Mouse (Mus musculus) lung, embryonic 16.5 days (tissue): ENCODE results near the gene Snapin. TPM values are rescaled to one million over a fixed set of nuclear protein-coding genes. Genes with fewer than 3 reads are reported as not detected.

Experiments used
- ATAC-seq: fragments of 200-750 bp; cut with Nextera tagmentation; 2 replicates; pipeline ENCODE4 v1.8.0; 2017; ENCODE audit warnings: low read depth, mild to moderate bottlenecking, moderate library complexity
- H3K27ac ChIP-seq: fragments of 300-500 bp; sonication (generic); 2 replicates; pipeline ENCODE4 v1.5.1; 2014; ENCODE audit warnings: mild to moderate bottlenecking, control low read depth, low read length
- H3K27me3 ChIP-seq: fragments of 300-500 bp; sonication (generic); 2 replicates; pipeline ENCODE4 v1.6.1; 2014; ENCODE audit warnings: low read depth, low read length, mixed read lengths; ENCODE audit not compliant: control insufficient read depth, insufficient read depth
- H3K36me3 ChIP-seq: fragments of 300-500 bp; sonication (generic); 2 replicates; pipeline ENCODE4 v1.6.1; 2014; ENCODE audit warnings: low read length; ENCODE audit not compliant: control insufficient read depth, insufficient read depth
- H3K4me1 ChIP-seq: fragments of 300-500 bp; sonication (generic); replicated peaks from 2 replicates; pipeline ENCODE4 v1.6.1; 2014; ENCODE audit warnings: low read length, mixed read lengths; ENCODE audit not compliant: control insufficient read depth, insufficient read depth
- H3K4me2 ChIP-seq: fragments of 300-500 bp; sonication (generic); 2 replicates; pipeline ENCODE4 v1.6.1; 2014; ENCODE audit warnings: low read depth, low read length, control low read depth
- H3K4me3 ChIP-seq: fragments of 300-500 bp; sonication (generic); 2 replicates; pipeline ENCODE4 v1.5.1; 2014; ENCODE audit warnings: mild to moderate bottlenecking, low read length, control low read depth
- H3K9ac ChIP-seq: fragments of 300-500 bp; sonication (generic); 2 replicates; pipeline ENCODE4 v1.6.1; 2014; ENCODE audit warnings: low read length, control low read depth
- H3K9me3 ChIP-seq: fragments of 300-500 bp; sonication (generic); 2 replicates; pipeline ENCODE4 v1.6.1; 2016; ENCODE audit warnings: low read length; ENCODE audit not compliant: control insufficient read depth
- WGBS: fragments of 180-500 bp; shearing (Covaris S2); extraction: QIAGEN DNeasy Blood & Tissue Kit; methylation state at CpG from one replicate; pipeline ENCODE4 v1.1.7; 2014; 5-methylcytosine and 5-hydroxymethylcytosine counted together
- polyA plus RNA-seq: library from polyadenylated mRNA; unstranded; fragments of >200 nt; fragmentation: Nextera tagmentation; extraction: Ambion mirVana; gene quantifications from 2 replicates; pipeline ENCODE4 v1.2.1, GENCODE M21; 2015

Gene Snapin
- polyA plus RNA-seq, 1 experiment from 2014 or later: 86.4 TPM

DNA sequence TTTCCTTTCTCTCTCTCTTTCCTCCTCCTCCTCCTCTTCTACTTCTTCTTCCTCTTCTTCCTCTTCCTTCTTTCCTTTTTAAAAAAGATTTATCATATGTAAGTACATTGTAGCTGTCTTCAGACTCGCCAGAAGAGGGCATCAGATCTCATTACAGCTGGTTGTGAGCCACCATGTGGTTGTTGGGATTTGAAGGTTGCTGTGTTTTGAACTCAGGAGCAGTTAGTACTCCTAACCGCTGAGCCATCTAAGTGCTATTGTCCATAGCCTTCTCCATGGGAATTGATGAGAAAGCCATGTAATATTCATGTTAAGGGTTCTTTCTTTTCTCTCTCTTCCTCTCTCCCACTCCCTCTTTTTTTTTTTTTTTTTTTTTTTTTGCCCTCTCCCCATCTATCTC, 517 bp upstream of the Snapin start:
- ATAC-seq: no peak
- Histone ChIP-seq H3K4me2 (no peak overlapping the region), H3K4me1 (peaks cover 10% of the 10 kb centered on the region), H3K27me3 (no peaks in the 10 kb centered on the region), H3K27ac (no peak overlapping the region), H3K9ac (no peak overlapping the region), H3K36me3 (peaks cover 27% of the 10 kb centered on the region), H3K9me3 (no peaks in the 10 kb centered on the region), H3K4me3 (no peak overlapping the region)
- 32% methylated on average over 2 of the region's 2 CpGs for WGBS

DNA sequence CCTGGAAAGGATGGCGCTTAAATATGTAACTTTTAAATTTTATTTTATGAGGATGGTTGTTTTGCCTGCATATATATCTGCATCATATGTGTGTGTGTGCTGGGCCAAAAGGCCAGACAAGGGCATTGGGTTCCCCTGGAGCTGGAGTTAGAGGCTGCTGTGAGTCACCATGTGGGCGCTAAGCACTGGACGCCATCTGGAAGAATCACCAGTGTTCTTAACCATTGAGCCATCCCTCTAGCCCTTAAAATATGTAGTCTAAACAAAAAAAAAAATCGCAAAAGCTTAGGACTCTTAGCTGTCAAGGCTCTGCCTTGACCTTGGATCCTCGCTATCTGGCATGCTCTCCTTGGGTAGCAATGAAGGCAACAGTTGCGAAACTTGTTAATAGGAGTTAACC, 2.3 kb downstream of the Snapin start:
- Histone ChIP-seq H3K4me2 (no peak overlapping the region), H3K36me3 (peaks cover 41% of the 10 kb centered on the region), H3K9ac (no peak overlapping the region), H3K27ac (no peak overlapping the region), H3K9me3 (no peaks in the 10 kb centered on the region), H3K27me3 (no peaks in the 10 kb centered on the region), H3K4me3 (no peak overlapping the region), H3K4me1 (peaks cover 10% of the 10 kb centered on the region)
- ATAC-seq: no peak
- 78% methylated on average over 6 of the region's 6 CpGs for WGBS

DNA sequence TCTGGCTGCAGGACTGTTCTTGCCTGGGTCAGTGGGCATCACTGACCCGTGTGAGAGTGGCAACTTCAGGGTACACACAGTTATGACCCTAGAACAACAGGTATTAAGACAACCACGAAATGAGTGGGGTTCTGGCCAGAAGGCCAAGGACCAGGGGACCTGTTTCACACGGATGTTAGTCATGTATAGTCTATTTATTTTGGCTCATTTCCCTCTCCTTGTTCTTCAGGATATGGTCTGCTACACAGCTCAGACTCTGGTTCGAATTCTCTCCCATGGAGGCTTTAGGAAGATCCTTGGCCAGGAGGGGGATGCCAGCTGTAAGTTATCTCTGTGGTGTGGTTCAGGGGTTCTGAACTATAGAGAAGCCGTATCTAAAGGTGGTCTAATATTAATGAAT, 3.8 kb downstream of the Snapin start:
- H3K9ac ChIP-seq: no peak overlapping the region
- peaks cover 10% of the 10 kb centered on the region for H3K4me1 ChIP-seq
- ATAC-seq: no peak
- no peaks in the 10 kb centered on the region for H3K27me3 ChIP-seq
- no peak overlapping the region for H3K4me3 ChIP-seq
- no peak overlapping the region for H3K4me2 ChIP-seq
- no peak overlapping the region for H3K27ac ChIP-seq
- H3K9me3 ChIP-seq: no peaks in the 10 kb centered on the region
- WGBS: 69% methylated on average over 5 of the region's 5 CpGs
- peaks cover 51% of the 10 kb centered on the region for H3K36me3 ChIP-seq

DNA sequence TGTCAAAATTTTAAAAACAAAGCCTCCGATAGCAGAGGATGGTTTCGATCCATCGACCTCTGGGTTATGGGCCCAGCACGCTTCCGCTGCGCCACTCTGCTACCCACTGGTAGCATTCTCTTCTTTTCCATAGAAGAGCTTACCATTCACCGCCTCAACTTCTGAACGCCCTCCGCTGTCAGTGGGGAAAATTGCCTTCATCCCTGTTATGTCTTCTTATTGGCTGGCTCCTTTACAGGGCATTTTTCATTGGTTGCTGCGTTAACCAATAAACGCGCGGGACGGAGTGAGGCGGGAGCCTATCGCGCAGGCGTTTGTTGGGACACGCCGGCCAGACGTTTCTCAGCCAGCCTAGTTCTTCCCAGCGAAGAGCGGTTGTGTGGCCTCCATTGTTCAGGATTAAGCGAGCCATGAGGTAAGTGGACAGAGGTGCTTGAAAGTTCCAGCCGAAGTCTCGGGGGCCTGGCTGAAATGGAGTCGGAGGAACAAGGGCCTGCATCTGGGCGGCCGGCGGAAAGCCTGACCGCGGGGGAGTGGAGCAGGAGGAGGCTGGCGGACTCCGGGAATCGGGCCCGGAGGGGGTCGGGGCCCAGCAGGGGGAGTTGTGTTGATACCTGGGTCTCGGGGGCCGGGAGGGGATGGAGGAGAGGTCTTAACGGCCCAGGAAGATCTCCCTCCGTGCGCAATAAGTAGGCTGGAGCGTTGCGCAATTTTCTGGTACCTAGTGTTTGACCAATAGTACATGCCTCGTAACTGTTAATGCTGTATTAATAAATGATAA, 14.8 kb downstream of the Snapin start, which contains the start of gene Ilf2:
Gene Ilf2 (plus strand): TSS at position 296 of the 781 bp plus-strand sequence.
- H3K27me3 ChIP-seq: no peaks in the 10 kb centered on the region
- H3K9me3 ChIP-seq: no peaks in the 10 kb centered on the region
- ATAC-seq: peak; percentile 99
- peaks cover 16% of the 10 kb centered on the region for H3K36me3 ChIP-seq
- peak within 1 kb of the TSS; percentile 95 for H3K27ac ChIP-seq
- H3K9ac ChIP-seq: peak within 1 kb of the TSS; percentile 97
- H3K4me2 ChIP-seq: peak within 1 kb of the TSS; percentile 93
- peaks cover 11% of the 10 kb centered on the region for H3K4me1 ChIP-seq
- peak within 1 kb of the TSS; percentile 94 for H3K4me3 ChIP-seq
- under 1% methylated on average over 45 of the region's 45 CpGs for WGBS

DNA sequence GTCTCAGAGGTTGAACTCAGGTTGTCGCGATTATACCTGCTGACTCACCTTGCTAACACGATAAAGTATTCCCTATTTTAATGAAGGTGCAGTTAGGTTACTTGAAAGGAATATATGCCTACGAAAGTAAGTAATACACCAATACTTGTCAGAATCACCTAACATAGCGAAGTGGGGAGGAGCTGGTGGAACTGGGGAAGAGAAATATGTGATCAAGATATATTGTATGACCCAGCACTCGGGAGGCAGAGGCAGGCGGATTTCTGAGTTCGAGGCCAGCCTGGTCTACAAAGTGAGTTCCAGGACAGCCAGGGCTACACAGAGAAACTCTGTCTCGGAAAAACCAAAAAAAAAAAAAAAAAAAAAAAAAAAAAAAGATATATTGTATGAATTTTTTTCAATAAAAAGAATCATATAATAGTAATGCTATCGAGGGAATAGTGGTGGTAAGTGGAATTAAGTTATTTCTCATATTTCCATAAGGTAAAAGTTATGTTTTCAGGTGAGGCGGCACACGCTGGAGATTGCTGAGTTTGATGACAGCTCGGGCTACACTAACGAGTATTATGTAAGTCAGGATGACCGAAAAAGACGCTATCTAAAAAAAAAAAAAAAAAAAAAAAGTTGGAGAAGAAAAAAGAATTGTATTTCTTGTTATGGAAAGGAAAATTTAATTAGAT, 15.5 kb downstream of the Snapin start:
- ATAC-seq: peak; percentile 3; the same call in 1 of the 2 replicates
- Histone ChIP-seq H3K9me3 (no peaks in the 10 kb centered on the region), H3K4me3 (peak overlapping the region; percentile 48), H3K36me3 (peaks cover 9% of the 10 kb centered on the region), H3K9ac (no peak overlapping the region), H3K4me1 (peaks cover 11% of the 10 kb centered on the region), H3K27me3 (no peaks in the 10 kb centered on the region), H3K4me2 (peak overlapping the region; percentile 57), H3K27ac (no peak overlapping the region)
- WGBS: 38% methylated on average over 15 of the region's 16 CpGs

DNA sequence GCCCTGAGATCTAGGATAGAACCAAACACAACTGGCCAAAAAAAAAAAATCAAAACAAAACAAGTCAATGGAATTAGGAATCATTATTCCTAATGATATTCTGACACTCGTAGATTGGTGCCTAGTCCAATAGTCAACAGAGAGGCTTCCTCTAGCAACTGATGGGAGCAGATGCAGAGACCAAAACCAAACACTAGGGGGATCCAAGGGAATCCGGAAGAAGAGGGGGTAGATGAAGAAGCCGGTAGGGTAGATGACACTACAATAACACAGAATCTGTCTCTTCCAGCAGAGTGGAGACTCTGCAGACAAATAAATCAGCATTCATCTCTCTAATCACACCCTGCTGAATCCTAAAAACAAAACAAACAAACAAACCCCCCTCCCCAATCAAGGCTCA, 18.6 kb downstream of the Snapin start:
- 28% methylated on average over 3 of the region's 3 CpGs for WGBS
- Histone ChIP-seq H3K36me3 (no peaks in the 10 kb centered on the region), H3K4me2 (no peak overlapping the region), H3K4me3 (no peak overlapping the region), H3K9ac (no peak overlapping the region), H3K27ac (no peak overlapping the region), H3K27me3 (no peaks in the 10 kb centered on the region), H3K9me3 (no peaks in the 10 kb centered on the region), H3K4me1 (peaks cover 6% of the 10 kb centered on the region)
- ATAC-seq: no peak

DNA sequence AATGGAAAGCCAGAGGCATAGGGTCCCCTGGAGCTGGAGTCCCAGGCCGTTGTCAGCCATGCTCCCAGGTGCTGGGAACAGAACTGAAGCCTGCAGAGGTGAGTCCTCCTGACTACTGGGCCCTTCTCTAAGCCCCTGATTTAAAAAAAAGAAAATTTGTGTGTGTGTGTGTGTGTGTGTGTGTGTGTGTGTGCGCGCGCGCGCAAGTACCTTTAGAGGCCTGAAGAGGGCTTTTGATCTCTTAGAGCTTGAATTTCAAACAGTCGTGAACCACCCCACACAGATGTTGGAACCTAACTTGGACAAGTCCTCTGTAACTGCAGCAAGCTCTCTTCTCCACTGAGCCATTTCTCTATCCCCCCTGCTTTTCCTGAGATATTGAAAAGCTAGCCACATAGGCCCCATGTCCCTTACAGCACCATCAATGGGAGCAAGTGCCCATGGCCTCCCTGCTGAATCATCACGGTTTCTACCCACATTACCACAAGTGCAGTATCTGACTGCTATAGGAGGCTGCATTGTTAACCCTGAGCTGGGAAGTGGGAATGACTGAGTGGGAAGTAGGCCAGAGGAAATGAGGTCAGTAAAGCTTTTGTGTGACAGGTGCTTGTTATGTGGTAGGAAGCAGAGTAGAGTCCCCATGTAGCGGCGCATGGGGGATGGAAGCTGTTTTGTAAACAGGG, 23.1 kb downstream of the Snapin start:
- Histone ChIP-seq H3K4me3 (no peak overlapping the region), H3K4me1 (peaks cover 6% of the 10 kb centered on the region), H3K27ac (no peak overlapping the region), H3K36me3 (no peaks in the 10 kb centered on the region), H3K4me2 (no peak overlapping the region), H3K27me3 (peaks cover 7% of the 10 kb centered on the region), H3K9ac (no peak overlapping the region), H3K9me3 (no peaks in the 10 kb centered on the region)
- WGBS: 85% methylated on average over 10 of the region's 10 CpGs
- ATAC-seq: no peak

DNA sequence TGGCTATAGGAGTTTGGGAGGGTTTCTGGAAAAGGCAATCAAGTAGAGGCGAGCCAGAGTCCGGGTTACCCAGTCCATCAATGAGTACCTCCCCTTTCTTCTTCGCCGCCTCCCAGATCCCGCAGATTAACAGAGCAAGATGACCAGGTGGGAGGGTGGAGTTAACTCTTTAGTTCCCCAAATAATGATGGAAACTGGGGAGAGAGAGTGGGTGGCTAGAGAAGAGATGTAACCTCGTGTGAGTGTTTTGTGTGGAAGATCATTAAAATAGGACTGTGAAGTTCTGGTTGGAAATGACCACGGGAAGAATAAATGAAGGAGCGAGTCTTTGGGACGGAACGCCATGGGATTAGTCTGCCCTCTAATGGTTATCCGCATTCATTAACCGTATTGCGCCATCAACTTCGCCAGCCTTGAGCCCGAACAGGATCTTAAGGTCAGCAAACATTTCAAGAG, 24.5 kb downstream of the Snapin start:
- Histone ChIP-seq H3K9ac (peak overlapping the region; percentile 81), H3K4me2 (peak overlapping the region; percentile 93), H3K9me3 (no peaks in the 10 kb centered on the region), H3K36me3 (no peaks in the 10 kb centered on the region), H3K27me3 (peaks cover 7% of the 10 kb centered on the region), H3K4me1 (peaks cover 6% of the 10 kb centered on the region), H3K4me3 (peak overlapping the region; percentile 75), H3K27ac (peak overlapping the region; percentile 52)
- peak; percentile 62 for ATAC-seq
- under 1% methylated on average over 15 of the region's 15 CpGs for WGBS
